Mouse (Mus musculus) C2C12 (cell line): ENCODE measurements around the gene Ikbke. TPM values are rescaled to one million over a fixed set of nuclear protein-coding genes. Genes with fewer than 3 reads are reported as not detected.
A peak's percentile ranks its signal among the peaks of the same experiment; 100 is the strongest.

Source experiments
- H3K27me3 ChIP-seq: one replicate; pipeline ENCODE4 v1.6.1; 2011; ENCODE audit not compliant: control insufficient read depth, insufficient read depth, insufficient read length
- H3K36me3 ChIP-seq: one replicate; pipeline ENCODE4 v1.6.1; 2011; ENCODE audit not compliant: control insufficient read depth, insufficient read depth
- H3K4me3 ChIP-seq: one replicate; pipeline ENCODE4 v1.5.1; 2011; ENCODE audit warnings: mild to moderate bottlenecking, control low read depth; ENCODE audit not compliant: poor library complexity, insufficient read depth, severe bottlenecking
- H3K79me2 ChIP-seq: one replicate; pipeline ENCODE4 v1.6.1; 2011; ENCODE audit not compliant: control insufficient read depth, insufficient read depth
- H3K79me3 ChIP-seq: one replicate; pipeline ENCODE4 v1.6.1; 2011; ENCODE audit warnings: low read depth, control low read depth
- H3ac ChIP-seq: one replicate; pipeline ENCODE3; 2011; ENCODE audit warnings: low read depth; ENCODE audit not compliant: control insufficient read depth, insufficient read length
- CEBPB ChIP-seq: IDR thresholded peaks from one replicate; pipeline ENCODE4 v1.6.1; 2011; ENCODE audit warnings: low read depth, mild to moderate bottlenecking, control low read depth, moderate library complexity
- CTCF ChIP-seq: IDR thresholded peaks from one replicate; pipeline ENCODE4 v1.5.1; 2011; ENCODE audit not compliant: control insufficient read depth, insufficient read depth, insufficient read length
- FOSL1 ChIP-seq: IDR thresholded peaks from one replicate; pipeline ENCODE4 v1.8.0; 2011; ENCODE audit warnings: mild to moderate bottlenecking, low read length; ENCODE audit not compliant: poor library complexity, insufficient read depth, severe bottlenecking
- MAX ChIP-seq: IDR thresholded peaks from one replicate; pipeline ENCODE4 v1.6.1; 2011; ENCODE audit warnings: mild to moderate bottlenecking, control low read depth
- MYOD1 ChIP-seq: IDR thresholded peaks from one replicate; pipeline ENCODE4 v1.6.1; 2011; ENCODE audit warnings: low read depth; ENCODE audit not compliant: control insufficient read depth, insufficient read length
- MYOG ChIP-seq: IDR thresholded peaks from one replicate; pipeline ENCODE4 v1.6.1; 2011; ENCODE audit not compliant: control insufficient read depth, insufficient read length; ENCODE audit errors: extremely low read depth
- USF1 ChIP-seq: IDR thresholded peaks from one replicate; pipeline ENCODE4 v1.6.1; 2011; ENCODE audit warnings: low read depth, mild to moderate bottlenecking, control low read depth, moderate library complexity
- polyA plus RNA-seq: library from polyadenylated mRNA; unstranded; fragments of >200 nt; fragmentation: generic; extraction: Trizol; gene quantifications from one replicate; pipeline ENCODE4 v1.2.1, GENCODE M21; 2012; ENCODE audit warnings: missing spikeins

The Ikbke gene
- polyA plus RNA-seq, 1 experiment = 1.4 TPM

GRCm38 (mm10) chr1:131211655-131212054 is 67.8 kb downstream of the Ikbke start:
- H3K27me3 ChIP-seq = no peaks in the 10 kb centered on the region
- no peaks in the 10 kb centered on the region for H3K79me3 ChIP-seq
- no peak overlapping the region for H3ac ChIP-seq
- H3K4me3 ChIP-seq = no peak overlapping the region
- no peaks in the 10 kb centered on the region for H3K79me2 ChIP-seq
- H3K36me3 ChIP-seq = no peaks in the 10 kb centered on the region
- no peak for TF ChIP-seq MYOG

DNA sequence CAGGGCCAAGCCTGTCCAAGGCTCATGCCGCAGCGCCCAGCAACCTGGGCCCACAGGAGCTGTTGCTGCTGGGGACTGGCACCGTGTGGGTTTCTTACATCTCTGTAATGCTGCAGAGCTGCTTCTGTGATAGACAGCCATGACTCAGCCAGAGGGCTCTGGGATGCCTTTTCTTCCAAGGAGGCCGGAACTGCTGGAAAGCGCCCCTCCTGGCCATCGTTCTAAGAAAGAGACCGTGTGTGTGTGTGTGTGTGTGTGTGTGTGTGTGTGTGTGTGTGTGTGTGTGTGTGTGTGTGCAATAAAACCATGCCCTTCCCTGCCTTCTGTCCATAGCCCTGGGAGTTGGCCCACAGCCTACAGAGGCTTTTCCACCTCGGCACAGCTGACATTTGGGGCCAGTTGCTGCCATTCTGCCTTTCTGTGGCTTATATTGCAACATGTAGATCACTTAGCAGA is 69.4 kb downstream of the Ikbke start:
- Histone ChIP-seq H3K4me3 (no peak overlapping the region), H3K27me3 (no peaks in the 10 kb centered on the region), H3ac (no peak overlapping the region), H3K36me3 (no peaks in the 10 kb centered on the region), H3K79me3 (no peaks in the 10 kb centered on the region), H3K79me2 (no peaks in the 10 kb centered on the region)
- no peak for TF ChIP-seq MYOD1
- TF ChIP-seq FOSL1 = no peak
- no peak for TF ChIP-seq MAX
- no peak for TF ChIP-seq CEBPB
- TF ChIP-seq MYOG = no peak
- no peak for TF ChIP-seq USF1
- TF ChIP-seq CTCF = no peak

- Histone ChIP-seq H3K36me3 (no peaks in the 10 kb centered on the region), H3K27me3 (no peaks in the 10 kb centered on the region), H3K79me2 (no peaks in the 10 kb centered on the region), H3K79me3 (no peaks in the 10 kb centered on the region), H3K4me3 (no peak overlapping the region), H3ac (no peak overlapping the region)
- TF ChIP-seq CTCF = no peak
- no peak for TF ChIP-seq FOSL1
- TF ChIP-seq MAX = no peak
- no peak for TF ChIP-seq MYOG
- no peak for TF ChIP-seq CEBPB
- no peak for TF ChIP-seq MYOD1
- no peak for TF ChIP-seq USF1
Observed at GRCm38 (mm10) chr1:131208800-131209199, 70.6 kb downstream of the Ikbke start.

DNA sequence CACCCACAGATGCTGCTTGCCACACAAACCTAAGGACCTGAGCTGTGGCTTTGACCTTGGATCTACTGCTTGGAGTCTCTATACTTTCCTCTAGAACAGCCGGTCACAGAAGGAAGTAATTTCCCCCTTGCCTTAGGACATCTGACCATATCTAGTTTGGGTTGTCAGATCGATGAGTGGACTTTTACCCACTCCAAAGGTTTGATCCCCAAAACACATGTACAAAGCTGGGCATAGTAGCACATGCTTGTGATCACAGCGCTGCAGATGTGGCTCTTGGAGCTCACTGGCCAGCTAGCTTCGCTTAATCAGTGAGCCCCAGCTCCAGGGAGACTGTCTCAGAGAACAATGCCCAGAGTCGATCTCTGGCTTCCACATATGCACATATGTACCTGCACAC is 71.3 kb downstream of the Ikbke start:
- no peak overlapping the region for H3K4me3 ChIP-seq
- H3K36me3 ChIP-seq = no peaks in the 10 kb centered on the region
- no peak overlapping the region for H3ac ChIP-seq
- H3K27me3 ChIP-seq = no peaks in the 10 kb centered on the region
- TF ChIP-seq USF1 (no peak), CEBPB (no peak), FOSL1 (no peak), MYOG (no peak), CTCF (no peak), MYOD1 (no peak), MAX (no peak)
- no peaks in the 10 kb centered on the region for H3K79me2 ChIP-seq
- no peaks in the 10 kb centered on the region for H3K79me3 ChIP-seq

- no peak overlapping the region for H3ac ChIP-seq
- H3K27me3 ChIP-seq = no peaks in the 10 kb centered on the region
- TF ChIP-seq MYOG (no peak), CTCF (peak; percentile 19)
- H3K36me3 ChIP-seq = no peaks in the 10 kb centered on the region
- no peaks in the 10 kb centered on the region for H3K79me3 ChIP-seq
- no peak overlapping the region for H3K4me3 ChIP-seq
- H3K79me2 ChIP-seq = no peaks in the 10 kb centered on the region
Observed at GRCm38 (mm10) chr1:131207531-131207930, 71.9 kb downstream of the Ikbke start.

GRCm38 (mm10) chr1:131206342-131206741 is 73.1 kb downstream of the Ikbke start:
- no peaks in the 10 kb centered on the region for H3K79me3 ChIP-seq
- no peak overlapping the region for H3K4me3 ChIP-seq
- H3K36me3 ChIP-seq = no peaks in the 10 kb centered on the region
- TF ChIP-seq FOSL1 = no peak
- no peak for TF ChIP-seq MYOD1
- TF ChIP-seq CTCF = no peak
- TF ChIP-seq MAX = no peak
- TF ChIP-seq USF1 = no peak
- no peak for TF ChIP-seq CEBPB
- TF ChIP-seq MYOG = no peak
- no peaks in the 10 kb centered on the region for H3K79me2 ChIP-seq
- H3ac ChIP-seq = no peak overlapping the region
- no peaks in the 10 kb centered on the region for H3K27me3 ChIP-seq
